Mouse (Mus musculus): ENCODE measurements around the gene Tcp11x2. TPM values are rescaled to one million over a fixed set of nuclear protein-coding genes. Genes with fewer than 3 reads are reported as not detected.
A peak's percentile ranks its signal among the peaks of the same experiment; 100 is the strongest.

The Tcp11x2 gene
- polyA plus RNA-seq (2016; fragmentation: Nextera tagmentation; extraction: Ambion mirVana) = not detected in 2 replicates

DNA sequence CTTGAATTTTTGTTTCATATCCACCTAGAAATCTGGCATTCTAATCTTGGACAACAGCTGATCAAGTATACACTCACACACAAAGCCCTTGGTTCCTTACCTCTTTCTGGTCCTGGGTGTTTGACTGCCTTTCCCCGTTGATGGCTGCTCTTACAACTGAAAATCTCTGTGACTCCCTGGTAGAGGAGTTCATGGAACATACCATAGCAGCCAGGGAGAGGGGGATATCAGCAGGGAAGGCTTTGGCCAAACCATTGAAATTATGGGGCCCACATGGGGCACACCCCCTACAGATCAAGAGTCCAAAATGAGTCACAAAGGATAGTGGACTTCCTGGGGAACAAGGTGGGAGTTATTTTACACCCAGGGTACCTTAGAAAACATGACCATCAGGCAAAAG lies at the start of gene Tcp11x2:
Gene Tcp11x2, minus strand, starts transcription at position 158 of the 400 bp plus-strand sequence.
- no peak within 1 kb of the TSS for H3K9ac ChIP-seq (replicated peaks)
- H3K27ac ChIP-seq = no peak within 1 kb of the TSS
- no peak within 1 kb of the TSS for H3K4me2 ChIP-seq
- no peaks in the 10 kb centered on the region for H3K36me3 ChIP-seq
- H3K4me1 ChIP-seq (replicated peaks) = no peaks in the 10 kb centered on the region
- ATAC-seq (ENCODE audit: insufficient number of reproducible peaks, insufficient read depth, low FRiP score, low TSS enrichment, low read depth) = no peak
- peaks cover 26% of the 10 kb centered on the region for H3K27me3 ChIP-seq
- no peaks in the 10 kb centered on the region for H3K9me3 ChIP-seq
- 71% methylated on average over 1 of the region's 1 CpGs for WGBS
- H3K4me3 ChIP-seq (replicated peaks) = no peak within 1 kb of the TSS

DNA sequence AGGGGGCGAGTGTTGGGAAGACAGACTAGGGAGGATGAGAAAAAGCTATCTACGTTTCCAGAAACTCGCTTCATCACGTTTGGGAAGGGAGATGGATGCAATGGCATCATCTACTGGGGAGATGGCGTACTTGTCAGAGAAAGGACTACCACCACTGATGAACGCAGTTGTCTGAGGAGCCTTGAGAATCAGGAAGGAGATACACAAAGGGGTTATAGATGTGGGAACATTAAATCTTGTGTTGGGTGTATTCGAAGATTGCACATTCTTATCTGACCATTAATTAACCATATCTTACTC lies 49.4 kb upstream of the Tcp11x2 start:
- Histone ChIP-seq H3K4me2 (peak overlapping the region; percentile 63), H3K9me3 (no peaks in the 10 kb centered on the region), H3K27ac (no peak overlapping the region), H3K4me1 (replicated peaks) (no peaks in the 10 kb centered on the region), H3K36me3 (peaks cover 11% of the 10 kb centered on the region; the same call in 1 of the 2 replicates), H3K4me3 (replicated peaks) (peak overlapping the region; percentile 56), H3K9ac (replicated peaks) (peak overlapping the region; percentile 70), H3K27me3 (peaks cover 27% of the 10 kb centered on the region)
- WGBS = 20% methylated on average over 7 of the region's 7 CpGs
- ATAC-seq (ENCODE audit: insufficient number of reproducible peaks, insufficient read depth, low FRiP score, low TSS enrichment, low read depth) = no peak

DNA sequence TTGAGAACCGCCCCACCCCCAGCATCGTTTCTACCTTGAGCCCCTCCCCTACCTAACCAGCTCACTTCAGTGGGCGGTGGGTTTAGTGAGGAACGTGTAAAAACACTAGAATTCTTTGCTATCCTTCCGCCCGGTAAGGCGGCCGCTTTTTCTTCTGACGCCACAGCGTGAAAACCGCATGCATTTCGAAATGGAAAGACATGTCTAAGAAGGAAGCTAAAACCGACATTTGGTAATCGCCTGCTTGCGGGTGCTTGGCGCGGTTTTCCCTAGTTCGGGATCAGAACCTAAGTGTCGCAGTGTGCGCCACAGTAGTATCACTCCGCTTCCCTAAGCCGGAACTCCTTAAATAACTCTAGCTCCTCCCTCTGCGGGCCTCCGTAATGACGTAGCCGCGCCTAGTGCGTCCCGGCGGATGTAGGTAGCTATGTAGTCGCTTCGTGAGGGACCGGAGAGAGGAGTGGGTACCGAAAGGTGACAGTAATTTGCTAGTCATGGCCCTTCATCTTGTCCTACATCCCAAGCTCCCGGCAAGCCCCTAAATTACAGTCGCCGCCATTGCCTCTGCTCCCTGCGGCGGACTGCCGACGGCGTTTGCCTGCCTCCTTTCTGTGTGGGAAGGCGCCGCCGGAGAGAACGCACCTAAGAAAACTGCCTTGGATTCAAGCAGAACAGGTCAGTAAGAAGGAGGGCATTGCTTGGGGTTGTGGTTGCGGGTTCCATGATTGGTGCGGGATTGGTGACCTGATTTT lies 48.9 kb upstream of the Tcp11x2 start, which contains the start of the genes Armcx5 and Gprasp1:
Gene Armcx5, plus strand, starts transcription at position 430 of the 752 bp plus-strand sequence.
Gene Gprasp1, plus strand, starts transcription at position 430 of the 752 bp plus-strand sequence.
- H3K9ac ChIP-seq (replicated peaks) = peak within 1 kb of the TSS; percentile 70
- WGBS = 21% methylated on average over 48 of the region's 48 CpGs
- peak within 1 kb of the TSS; percentile 89 for H3K27ac ChIP-seq
- peak; percentile 97 for ATAC-seq (ENCODE audit: insufficient number of reproducible peaks, insufficient read depth, low FRiP score, low TSS enrichment, low read depth)
- H3K4me3 ChIP-seq (replicated peaks) = peak within 1 kb of the TSS; percentile 56
- peak within 1 kb of the TSS; percentile 63 for H3K4me2 ChIP-seq
- peaks cover 11% of the 10 kb centered on the region; the same call in 1 of the 2 replicates for H3K36me3 ChIP-seq
- no peaks in the 10 kb centered on the region for H3K4me1 ChIP-seq (replicated peaks)
- H3K9me3 ChIP-seq = no peaks in the 10 kb centered on the region
- peaks cover 23% of the 10 kb centered on the region for H3K27me3 ChIP-seq

DNA sequence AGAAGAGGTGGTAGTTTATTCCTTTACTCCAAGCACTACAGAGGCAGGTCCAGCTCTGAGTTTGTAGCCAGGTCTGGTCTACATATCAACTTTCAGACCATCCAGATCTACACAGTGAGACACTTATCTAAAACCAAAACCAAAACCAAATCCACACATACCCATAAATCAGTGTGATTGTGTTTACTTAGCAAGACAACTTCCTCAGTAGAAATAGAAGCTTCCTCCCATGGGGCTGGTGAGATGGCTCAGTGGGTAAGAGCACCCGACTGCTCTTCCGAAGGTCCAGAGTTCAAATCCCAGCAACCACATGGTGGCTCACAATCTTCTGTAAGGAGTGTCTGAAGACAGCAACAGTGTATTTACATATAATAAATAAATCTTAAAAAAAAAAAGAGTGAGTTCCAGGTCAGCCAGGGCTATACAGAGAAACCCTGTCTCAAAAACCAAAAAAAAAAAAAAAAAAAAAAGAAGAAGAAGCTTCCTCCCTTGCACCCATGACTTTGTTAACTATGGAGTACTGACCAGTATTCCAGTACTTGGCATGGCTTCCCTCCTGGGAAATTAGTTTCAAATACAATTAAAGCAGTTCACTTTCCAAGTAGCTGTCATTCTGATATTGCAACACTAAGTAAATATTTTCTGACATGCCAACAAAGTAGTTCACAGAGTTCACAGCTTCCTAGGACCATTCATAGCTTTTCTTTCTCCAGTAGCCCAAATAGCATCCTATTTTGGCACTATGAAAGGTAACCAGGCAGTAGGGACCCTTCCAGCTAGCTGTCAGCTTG lies 45.3 kb upstream of the Tcp11x2 start:
- no peak overlapping the region for H3K9ac ChIP-seq (replicated peaks)
- no peak overlapping the region for H3K4me3 ChIP-seq (replicated peaks)
- H3K4me2 ChIP-seq = no peak overlapping the region
- no peaks in the 10 kb centered on the region for H3K9me3 ChIP-seq
- H3K4me1 ChIP-seq (replicated peaks) = no peaks in the 10 kb centered on the region
- no peaks in the 10 kb centered on the region for H3K36me3 ChIP-seq
- ATAC-seq (ENCODE audit: insufficient number of reproducible peaks, insufficient read depth, low FRiP score, low TSS enrichment, low read depth) = no peak
- H3K27ac ChIP-seq = no peak overlapping the region
- H3K27me3 ChIP-seq = peaks cover 23% of the 10 kb centered on the region
- WGBS = 90% methylated on average over 2 of the region's 2 CpGs

DNA sequence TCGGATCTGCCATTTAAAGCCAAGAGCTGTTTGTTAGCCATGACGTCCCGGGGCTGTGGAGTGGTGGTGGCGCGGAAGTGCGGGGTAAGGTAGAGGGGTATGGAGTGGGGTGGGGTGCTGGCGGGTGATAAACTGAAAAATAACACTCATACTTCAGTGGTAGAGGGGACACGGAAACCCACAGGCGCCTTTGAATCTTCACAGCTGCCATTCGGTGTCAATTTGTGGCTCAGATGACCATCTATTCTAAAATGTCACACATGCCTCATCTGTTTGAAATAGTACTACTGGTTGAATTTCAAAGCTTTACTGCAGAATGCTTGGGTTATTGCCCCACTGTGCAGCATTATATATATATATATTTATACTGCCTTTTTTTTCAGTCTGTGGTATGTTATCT lies 31.6 kb upstream of the Tcp11x2 start, which contains the start of gene Tmsb15a:
Gene Tmsb15a, minus strand, starts transcription at position 101 of the 400 bp plus-strand sequence.
- H3K9ac ChIP-seq (replicated peaks) = no peak within 1 kb of the TSS
- H3K4me1 ChIP-seq (replicated peaks) = no peaks in the 10 kb centered on the region
- H3K27me3 ChIP-seq = peaks cover 14% of the 10 kb centered on the region
- H3K36me3 ChIP-seq = no peaks in the 10 kb centered on the region
- H3K27ac ChIP-seq = no peak within 1 kb of the TSS
- H3K9me3 ChIP-seq = no peaks in the 10 kb centered on the region
- WGBS = 87% methylated on average over 10 of the region's 10 CpGs
- no peak within 1 kb of the TSS for H3K4me3 ChIP-seq (replicated peaks)
- no peak within 1 kb of the TSS for H3K4me2 ChIP-seq
- ATAC-seq (ENCODE audit: insufficient number of reproducible peaks, insufficient read depth, low FRiP score, low TSS enrichment, low read depth) = no peak

DNA sequence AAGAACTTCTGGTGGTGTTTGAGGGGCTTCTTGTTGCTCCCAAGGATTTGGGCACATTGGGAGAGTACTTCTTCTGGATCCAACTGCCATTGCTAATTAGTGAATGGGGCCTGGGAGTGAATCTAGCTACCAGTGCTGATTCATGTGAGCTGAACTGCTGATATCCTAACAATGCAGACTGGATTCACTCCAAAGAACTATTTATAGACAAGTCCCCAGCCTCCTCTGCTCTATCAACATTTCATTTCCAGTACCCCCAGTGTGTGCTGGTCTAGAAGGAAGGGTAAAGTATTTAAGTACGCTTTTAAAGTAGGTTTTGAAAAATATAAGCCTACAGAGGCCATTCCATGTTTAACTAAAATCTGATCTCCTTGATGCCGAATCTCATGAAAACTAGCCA lies 19.3 kb upstream of the Tcp11x2 start:
- H3K9me3 ChIP-seq = no peaks in the 10 kb centered on the region
- H3K4me2 ChIP-seq = no peak overlapping the region
- H3K27ac ChIP-seq = no peak overlapping the region
- H3K9ac ChIP-seq (replicated peaks) = no peak overlapping the region
- H3K27me3 ChIP-seq = peaks cover 9% of the 10 kb centered on the region; the same call in 1 of the 2 replicates
- no peak for ATAC-seq (ENCODE audit: insufficient number of reproducible peaks, insufficient read depth, low FRiP score, low TSS enrichment, low read depth)
- no peaks in the 10 kb centered on the region for H3K4me1 ChIP-seq (replicated peaks)
- WGBS = 79% methylated on average over 2 of the region's 2 CpGs
- no peak overlapping the region for H3K4me3 ChIP-seq (replicated peaks)
- H3K36me3 ChIP-seq = no peaks in the 10 kb centered on the region

DNA sequence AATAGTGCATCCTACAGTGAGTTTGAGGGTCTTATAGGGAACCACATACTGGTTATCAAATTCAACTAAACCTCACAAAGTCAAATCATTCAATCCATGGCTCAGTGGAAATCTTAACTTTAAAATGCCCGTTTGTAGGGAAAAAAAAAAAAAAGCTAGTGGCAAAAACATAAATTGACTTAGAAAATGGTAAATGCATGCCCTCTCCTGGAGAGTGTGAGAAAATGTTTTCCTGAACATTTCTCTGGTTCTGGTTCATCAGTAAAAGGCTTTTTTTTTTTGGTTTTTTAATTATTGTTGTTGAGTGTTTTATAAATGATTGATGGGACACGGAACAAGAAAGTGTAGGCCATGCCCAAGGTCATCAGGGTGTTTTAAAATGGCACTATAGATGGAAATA lies 10.8 kb upstream of the Tcp11x2 start:
- Histone ChIP-seq H3K27ac (no peak overlapping the region), H3K27me3 (peaks cover 12% of the 10 kb centered on the region), H3K9me3 (no peaks in the 10 kb centered on the region), H3K4me3 (replicated peaks) (no peak overlapping the region), H3K4me2 (no peak overlapping the region), H3K4me1 (replicated peaks) (no peaks in the 10 kb centered on the region), H3K9ac (replicated peaks) (no peak overlapping the region), H3K36me3 (no peaks in the 10 kb centered on the region)
- 40% methylated on average over 2 of the region's 2 CpGs for WGBS
- ATAC-seq (ENCODE audit: insufficient number of reproducible peaks, insufficient read depth, low FRiP score, low TSS enrichment, low read depth) = no peak

DNA sequence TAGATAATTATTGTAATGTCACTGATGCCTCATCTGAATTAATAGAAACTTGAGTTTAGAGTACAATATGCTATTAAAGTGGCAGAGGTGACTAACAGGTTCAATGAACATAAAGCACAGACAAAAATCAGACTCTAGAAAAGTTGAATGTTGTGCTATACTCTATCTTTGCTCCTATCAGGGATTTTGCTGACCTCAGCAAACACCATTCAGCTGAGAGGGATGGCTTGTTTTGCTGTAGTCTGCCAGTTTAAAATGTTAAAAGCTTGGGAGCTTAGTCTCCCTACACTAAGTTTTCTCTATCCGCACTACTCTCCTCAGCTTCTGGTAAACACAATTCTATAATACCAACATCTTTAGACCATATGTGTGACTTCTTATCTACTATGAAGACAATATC lies 9.5 kb upstream of the Tcp11x2 start:
- ATAC-seq (ENCODE audit: insufficient number of reproducible peaks, insufficient read depth, low FRiP score, low TSS enrichment, low read depth) = no peak
- Histone ChIP-seq H3K36me3 (no peaks in the 10 kb centered on the region), H3K4me2 (no peak overlapping the region), H3K27ac (no peak overlapping the region), H3K9ac (replicated peaks) (no peak overlapping the region), H3K4me1 (replicated peaks) (no peaks in the 10 kb centered on the region), H3K9me3 (no peaks in the 10 kb centered on the region), H3K27me3 (peaks cover 7% of the 10 kb centered on the region; the same call in 1 of the 2 replicates), H3K4me3 (replicated peaks) (no peak overlapping the region)
- WGBS = 90% methylated on average over 1 of the region's 1 CpGs

DNA sequence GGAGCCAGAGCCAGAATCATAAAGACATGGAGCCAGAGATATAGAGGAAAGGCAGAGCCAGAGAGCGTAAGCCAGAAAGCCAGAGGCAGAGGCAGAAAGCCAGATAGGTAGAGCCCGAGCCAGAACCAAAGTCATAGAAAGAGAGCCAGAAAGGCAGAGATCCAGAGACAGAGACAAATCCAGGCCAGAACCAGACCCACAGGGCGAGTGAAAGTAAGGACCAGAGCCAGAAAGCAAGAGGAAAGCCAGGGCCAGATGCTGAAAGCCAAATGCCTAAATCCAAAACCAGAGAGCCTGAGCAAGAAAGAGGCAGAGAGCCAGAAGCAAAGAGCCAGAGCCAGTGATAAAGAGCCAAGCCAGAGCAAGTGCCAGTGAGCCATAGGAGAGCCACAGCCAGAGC lies 5.8 kb downstream of the Tcp11x2 start:
- H3K9ac ChIP-seq (replicated peaks) = no peak overlapping the region
- H3K27me3 ChIP-seq = peaks cover 39% of the 10 kb centered on the region
- H3K4me1 ChIP-seq (replicated peaks) = no peaks in the 10 kb centered on the region
- WGBS = 64% methylated on average over 3 of the region's 3 CpGs
- no peaks in the 10 kb centered on the region for H3K36me3 ChIP-seq
- no peak overlapping the region for H3K27ac ChIP-seq
- no peak overlapping the region for H3K4me2 ChIP-seq
- H3K4me3 ChIP-seq (replicated peaks) = no peak overlapping the region
- no peaks in the 10 kb centered on the region for H3K9me3 ChIP-seq
- no peak for ATAC-seq (ENCODE audit: insufficient number of reproducible peaks, insufficient read depth, low FRiP score, low TSS enrichment, low read depth)

DNA sequence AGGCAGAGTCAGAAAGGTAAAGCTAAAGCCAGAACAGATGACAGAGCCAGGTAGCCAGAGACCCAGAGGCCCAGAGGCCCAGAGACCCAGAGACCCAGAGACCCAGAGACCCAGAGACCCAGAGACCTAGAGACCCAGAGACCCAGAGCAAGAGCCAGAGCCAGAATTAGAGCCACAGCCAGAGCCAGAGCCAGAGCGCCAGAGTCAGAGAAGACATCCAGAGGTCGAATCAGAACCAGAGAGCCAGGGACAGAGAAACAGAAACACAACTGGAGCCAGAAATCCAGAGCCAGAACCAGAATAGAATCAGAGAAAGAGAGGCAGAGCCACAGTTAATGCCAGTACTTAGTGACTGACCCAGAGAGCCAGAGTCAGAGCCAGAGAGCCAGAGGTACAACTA lies 11.7 kb downstream of the Tcp11x2 start:
- no peaks in the 10 kb centered on the region for H3K9me3 ChIP-seq
- H3K27ac ChIP-seq = no peak overlapping the region
- no peak overlapping the region for H3K9ac ChIP-seq (replicated peaks)
- 73% methylated on average over 2 of the region's 2 CpGs for WGBS
- H3K36me3 ChIP-seq = no peaks in the 10 kb centered on the region
- peaks cover 50% of the 10 kb centered on the region for H3K27me3 ChIP-seq
- H3K4me1 ChIP-seq (replicated peaks) = no peaks in the 10 kb centered on the region
- no peak overlapping the region for H3K4me3 ChIP-seq (replicated peaks)
- no peak for ATAC-seq (ENCODE audit: insufficient number of reproducible peaks, insufficient read depth, low FRiP score, low TSS enrichment, low read depth)
- H3K4me2 ChIP-seq = no peak overlapping the region

DNA sequence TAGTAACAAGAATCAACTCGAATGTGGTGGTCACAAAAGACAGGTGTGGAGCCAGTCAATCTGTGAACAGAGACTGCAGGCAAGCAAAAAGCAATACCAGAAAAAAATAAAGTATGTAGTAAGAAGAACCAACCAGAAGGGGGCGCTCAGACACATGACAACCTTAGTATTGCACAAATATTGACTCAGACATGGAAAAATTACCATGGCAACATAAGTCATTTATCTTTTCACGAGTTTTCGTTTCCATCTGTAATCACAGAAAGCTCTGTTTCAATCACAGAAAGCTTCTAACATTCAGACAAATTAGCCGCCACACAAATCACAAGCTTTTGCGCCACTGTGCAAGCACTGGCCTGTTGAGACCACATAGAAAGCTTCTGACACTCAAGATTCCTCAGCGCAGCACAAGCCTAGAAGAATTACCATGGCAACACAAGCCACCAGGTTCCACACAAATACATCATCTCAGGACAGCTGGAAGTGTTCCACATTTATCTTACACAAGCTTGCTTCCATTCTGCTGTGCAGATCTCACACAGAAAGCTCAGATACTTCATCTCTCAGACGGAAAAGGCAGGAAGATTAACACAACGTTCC lies 41.3 kb downstream of the Tcp11x2 start:
- no peak for ATAC-seq (ENCODE audit: insufficient number of reproducible peaks, insufficient read depth, low FRiP score, low TSS enrichment, low read depth)
- WGBS = 45% methylated on average over 9 of the region's 9 CpGs
- H3K27me3 ChIP-seq = no peaks in the 10 kb centered on the region

More for the DNA sequence above, 41.3 kb downstream of the Tcp11x2 start:
- Histone ChIP-seq H3K4me1 (replicated peaks) (no peaks in the 10 kb centered on the region), H3K36me3 (no peaks in the 10 kb centered on the region), H3K4me2 (no peak overlapping the region), H3K27ac (no peak overlapping the region), H3K9me3 (no peaks in the 10 kb centered on the region), H3K9ac (replicated peaks) (no peak overlapping the region), H3K4me3 (replicated peaks) (no peak overlapping the region)
